Mouse (Mus musculus): ENCODE results near the gene Gm8138. TPM values are rescaled to one million over a fixed set of nuclear protein-coding genes. Genes with fewer than 3 reads are reported as not detected.
"Not testable (repeated sequence)": the region's sequence is repeated elsewhere in the genome, so short reads cannot be mapped to it uniquely, and the experiment has no call there.

Gm8138 gene
- total RNA-seq (2018; cell fraction: chromatin; rRNA removed) = not detected
- total RNA-seq (2018; cell fraction: cytosol; rRNA removed) = not detected
- not detected for total RNA-seq (2018; cell fraction: nucleus; rRNA removed)
- not detected in 3 replicates for polyA plus RNA-seq (2018)

GRCm38 (mm10) chr14:43416250-43416649 lies at the start of gene Gm8138:
Gene Gm8138, minus strand, starts transcription at chr14:43416350.
- not testable (repeated sequence) for H3K36me3 ChIP-seq (ENCODE audit: inconsistent target); H3K27ac ChIP-seq; H3K79me2 ChIP-seq (ENCODE audit: inconsistent target); H3K4me3 ChIP-seq (ENCODE audit: inconsistent target)
- no CpG with 5 or more reads among the region's 3 CpGs for WGBS (ENCODE audit: missing documents)

- not testable (repeated sequence) for H3K36me3 ChIP-seq (ENCODE audit: inconsistent target); H3K27ac ChIP-seq; H3K4me3 ChIP-seq (ENCODE audit: inconsistent target); H3K79me2 ChIP-seq (ENCODE audit: inconsistent target)
- 90% methylated on average over 11 of the region's 11 CpGs for WGBS (ENCODE audit: missing documents)
Observed at GRCm38 (mm10) chr14:43361713-43362112, 54.4 kb downstream of the Gm8138 start.

Other genes with a start within 250 kb of the Gm8138 start
- not detected in 3 replicates for gene Gm7233, start 236.5 kb downstream of the Gm8138 start, polyA plus RNA-seq (2018)
- gene Gm8122, start 181.0 kb downstream of the Gm8138 start, polyA plus RNA-seq (2018) = not detected in 3 replicates
- gene Gm8126, start 157.7 kb downstream of the Gm8138 start, polyA plus RNA-seq (2018) = not detected in 3 replicates
- not detected in 3 replicates for gene Gm9732, start 141.3 kb downstream of the Gm8138 start, polyA plus RNA-seq (2018)
- not detected in 3 replicates for gene Gm8127, start 122.5 kb downstream of the Gm8138 start, polyA plus RNA-seq (2018)
- not detected in 3 replicates for gene 1700001F09Rik, start 68.5 kb downstream of the Gm8138 start, polyA plus RNA-seq (2018)
- not detected in 3 replicates for gene Gm5799, start 127.2 kb upstream of the Gm8138 start, polyA plus RNA-seq (2018)
- not detected in 3 replicates for gene Gm17654, start 162.8 kb upstream of the Gm8138 start, polyA plus RNA-seq (2018)
- not detected in 3 replicates for gene Gm10375, start 191.7 kb upstream of the Gm8138 start, polyA plus RNA-seq (2018)